Mouse (Mus musculus): ENCODE results near the gene Acap1. TPM values are rescaled to one million over a fixed set of nuclear protein-coding genes. Genes with fewer than 3 reads are reported as not detected.

The Acap1 gene
- polyA plus RNA-seq, 1 experiment, result 1.5 TPM

DNA sequence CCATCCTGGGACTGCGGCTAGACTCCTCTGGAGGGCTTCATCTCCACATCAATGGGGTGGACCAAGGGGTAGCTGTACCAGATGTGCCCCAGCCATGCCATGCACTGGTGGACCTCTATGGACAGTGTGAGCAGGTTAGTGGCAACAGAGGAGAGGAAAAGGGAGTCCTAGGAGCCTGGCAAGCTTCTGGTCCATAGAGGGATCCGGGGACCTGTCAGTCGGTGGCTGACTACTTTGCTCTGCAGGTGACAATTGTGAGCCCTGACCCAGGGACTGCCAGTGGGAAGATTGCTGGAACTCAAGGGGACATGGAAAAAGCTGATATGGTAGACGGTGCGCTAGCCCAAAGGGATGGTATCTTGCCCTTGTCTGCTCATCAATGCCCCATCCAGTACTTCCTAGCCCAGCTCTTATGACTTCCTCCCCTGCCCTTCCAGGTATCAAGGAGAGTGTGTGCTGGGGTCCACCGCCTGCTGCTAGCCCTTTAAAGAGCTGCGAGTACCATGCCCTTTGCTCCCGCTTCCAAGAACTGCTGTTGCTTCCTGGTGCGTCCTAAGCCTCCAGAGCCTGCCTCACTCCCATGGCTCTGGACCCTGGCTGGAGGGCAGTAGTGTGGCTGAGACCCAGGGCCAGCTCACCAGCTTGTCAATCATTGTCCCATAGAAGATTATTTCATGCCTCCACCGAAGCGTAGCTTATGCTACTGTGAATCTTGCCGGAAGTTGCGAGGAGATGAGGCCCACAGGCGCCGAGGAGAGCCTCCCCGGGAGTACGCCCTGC is 15.6 kb upstream of the Acap1 start:
- Histone ChIP-seq H3K27ac (ENCODE audit: insufficient read depth, low read length) (no peak overlapping the region), H3K9ac (ENCODE audit: low read depth, poor library complexity, severe bottlenecking) (no peak overlapping the region), H3K36me3 (ENCODE audit: control insufficient read depth, insufficient read depth, low read length, poor library complexity, severe bottlenecking) (peaks cover 31% of the 10 kb centered on the region), H3K4me3 (ENCODE audit: low read depth, low read length) (no peak overlapping the region), H3K27me3 (ENCODE audit: control insufficient read depth, insufficient read depth, low read length, poor library complexity, severe bottlenecking) (no peaks in the 10 kb centered on the region), H3K9me3 (replicated peaks; ENCODE audit: control insufficient read depth, insufficient read depth, low read length, poor library complexity, severe bottlenecking) (no peaks in the 10 kb centered on the region), H3K4me1 (ENCODE audit: control insufficient read depth, insufficient read depth, low read length) (no peaks in the 10 kb centered on the region)
- no peak for TF ChIP-seq POLR2A (IDR thresholded peaks at IDR 0.05; ENCODE audit: insufficient read depth, low read length)
- TF ChIP-seq EP300 (IDR thresholded peaks at IDR 0.05; ENCODE audit: insufficient read depth, low read depth, low read length), result no peak
- TF ChIP-seq CTCF (IDR thresholded peaks at IDR 0.05; ENCODE audit: low read depth, low read length), result no peak

DNA sequence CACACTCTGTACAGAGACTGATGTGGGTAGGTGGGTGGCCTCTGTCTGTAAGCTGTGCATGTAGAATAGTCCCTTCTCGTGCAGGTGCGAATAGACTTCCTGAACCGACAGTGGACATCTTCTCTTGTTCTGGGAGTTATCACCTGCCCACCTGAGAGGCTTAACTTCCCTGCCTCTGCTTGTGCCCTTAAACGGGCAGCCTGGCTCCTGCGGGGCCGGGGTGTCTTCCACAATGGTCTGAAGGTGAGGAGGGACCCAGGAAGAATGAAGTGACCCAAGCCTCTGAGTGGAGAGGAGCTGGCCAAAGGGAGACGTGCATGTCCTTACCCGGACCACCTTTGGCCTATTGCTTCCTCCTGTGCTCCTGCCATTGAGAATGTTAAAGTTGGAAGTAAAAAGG is 14.8 kb upstream of the Acap1 start:
- Histone ChIP-seq H3K4me3 (ENCODE audit: low read depth, low read length) (no peak overlapping the region), H3K27ac (ENCODE audit: insufficient read depth, low read length) (no peak overlapping the region), H3K4me1 (ENCODE audit: control insufficient read depth, insufficient read depth, low read length) (no peaks in the 10 kb centered on the region), H3K9me3 (replicated peaks; ENCODE audit: control insufficient read depth, insufficient read depth, low read length, poor library complexity, severe bottlenecking) (no peaks in the 10 kb centered on the region), H3K9ac (ENCODE audit: low read depth, poor library complexity, severe bottlenecking) (no peak overlapping the region), H3K36me3 (ENCODE audit: control insufficient read depth, insufficient read depth, low read length, poor library complexity, severe bottlenecking) (peaks cover 35% of the 10 kb centered on the region), H3K27me3 (ENCODE audit: control insufficient read depth, insufficient read depth, low read length, poor library complexity, severe bottlenecking) (no peaks in the 10 kb centered on the region)
- TF ChIP-seq CTCF (IDR thresholded peaks at IDR 0.05; ENCODE audit: low read depth, low read length) (no peak), EP300 (IDR thresholded peaks at IDR 0.05; ENCODE audit: insufficient read depth, low read depth, low read length) (no peak), POLR2A (IDR thresholded peaks at IDR 0.05; ENCODE audit: insufficient read depth, low read length) (no peak)

DNA sequence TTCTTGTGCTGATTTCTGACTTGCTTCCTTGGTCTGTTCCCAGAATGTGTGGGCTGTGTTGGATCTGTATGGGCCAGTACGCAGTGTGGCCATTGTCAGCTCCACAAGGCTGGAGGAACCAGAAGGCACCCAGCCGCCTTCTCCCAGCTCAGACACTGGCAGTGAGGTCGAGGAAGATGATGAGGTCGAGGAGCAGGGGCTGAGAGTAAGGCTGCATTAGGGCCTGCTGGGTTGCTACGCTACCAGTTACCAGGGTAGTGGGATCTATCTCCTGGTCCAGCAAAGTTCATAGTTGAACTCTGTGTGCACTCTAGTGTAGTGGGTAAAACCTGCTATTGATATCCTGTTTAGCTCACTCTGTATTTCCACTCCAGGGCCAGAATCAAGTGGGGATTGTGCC is 13.8 kb upstream of the Acap1 start:
- Histone ChIP-seq H3K4me3 (ENCODE audit: low read depth, low read length) (no peak overlapping the region), H3K36me3 (ENCODE audit: control insufficient read depth, insufficient read depth, low read length, poor library complexity, severe bottlenecking) (peaks cover 37% of the 10 kb centered on the region), H3K9ac (ENCODE audit: low read depth, poor library complexity, severe bottlenecking) (no peak overlapping the region), H3K9me3 (replicated peaks; ENCODE audit: control insufficient read depth, insufficient read depth, low read length, poor library complexity, severe bottlenecking) (no peaks in the 10 kb centered on the region), H3K4me1 (ENCODE audit: control insufficient read depth, insufficient read depth, low read length) (no peaks in the 10 kb centered on the region), H3K27me3 (ENCODE audit: control insufficient read depth, insufficient read depth, low read length, poor library complexity, severe bottlenecking) (no peaks in the 10 kb centered on the region), H3K27ac (ENCODE audit: insufficient read depth, low read length) (no peak overlapping the region)
- TF ChIP-seq POLR2A (IDR thresholded peaks at IDR 0.05; ENCODE audit: insufficient read depth, low read length), result no peak
- no peak for TF ChIP-seq CTCF (IDR thresholded peaks at IDR 0.05; ENCODE audit: low read depth, low read length)
- TF ChIP-seq EP300 (IDR thresholded peaks at IDR 0.05; ENCODE audit: insufficient read depth, low read depth, low read length), result no peak

DNA sequence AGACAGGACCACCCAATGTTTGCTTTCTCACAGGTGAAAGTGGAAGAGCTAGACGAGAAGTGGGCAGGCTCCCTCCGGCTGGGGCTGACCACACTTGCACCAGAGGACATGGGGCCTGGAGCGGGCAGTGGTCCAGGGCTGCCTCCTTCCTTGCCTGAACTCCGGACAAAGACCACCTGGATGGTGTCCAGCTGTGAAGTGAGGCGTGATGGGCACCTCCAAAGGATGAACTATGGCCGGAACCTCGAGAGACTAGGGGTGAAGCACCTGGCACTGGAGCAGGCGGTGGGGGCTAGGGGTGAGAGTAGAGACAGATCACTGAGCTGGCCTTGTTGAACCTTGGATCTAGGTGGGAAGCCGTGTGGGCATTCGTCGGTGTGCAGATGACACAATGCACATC is 13.3 kb upstream of the Acap1 start:
- Histone ChIP-seq H3K9me3 (replicated peaks; ENCODE audit: control insufficient read depth, insufficient read depth, low read length, poor library complexity, severe bottlenecking) (no peaks in the 10 kb centered on the region), H3K4me3 (ENCODE audit: low read depth, low read length) (no peak overlapping the region), H3K27ac (ENCODE audit: insufficient read depth, low read length) (no peak overlapping the region), H3K27me3 (ENCODE audit: control insufficient read depth, insufficient read depth, low read length, poor library complexity, severe bottlenecking) (no peaks in the 10 kb centered on the region), H3K36me3 (ENCODE audit: control insufficient read depth, insufficient read depth, low read length, poor library complexity, severe bottlenecking) (peaks cover 42% of the 10 kb centered on the region), H3K9ac (ENCODE audit: low read depth, poor library complexity, severe bottlenecking) (no peak overlapping the region), H3K4me1 (ENCODE audit: control insufficient read depth, insufficient read depth, low read length) (no peaks in the 10 kb centered on the region)
- TF ChIP-seq POLR2A (IDR thresholded peaks at IDR 0.05; ENCODE audit: insufficient read depth, low read length) (no peak), CTCF (IDR thresholded peaks at IDR 0.05; ENCODE audit: low read depth, low read length) (no peak), EP300 (IDR thresholded peaks at IDR 0.05; ENCODE audit: insufficient read depth, low read depth, low read length) (no peak)

DNA sequence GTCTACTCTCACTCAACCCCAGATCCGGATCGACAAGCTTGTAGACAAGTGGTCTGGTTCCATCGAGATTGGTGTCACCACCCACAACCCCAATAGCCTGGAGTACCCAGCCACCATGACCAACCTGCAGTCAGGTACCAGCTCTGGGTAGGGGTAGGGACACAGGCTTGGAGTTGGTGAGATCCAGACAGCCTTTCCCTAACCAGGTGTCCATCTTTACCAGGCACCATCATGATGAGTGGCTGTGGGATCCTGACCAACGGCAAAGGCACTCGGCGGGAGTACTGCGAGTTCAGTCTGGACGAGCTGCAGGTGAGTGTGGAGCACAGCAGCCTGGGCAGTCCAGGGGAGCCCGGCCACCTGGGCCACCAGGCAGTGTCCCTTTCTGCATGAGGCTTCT is 9.0 kb upstream of the Acap1 start:
- H3K9ac ChIP-seq (ENCODE audit: low read depth, poor library complexity, severe bottlenecking), result no peak overlapping the region
- no peak overlapping the region for H3K4me3 ChIP-seq (ENCODE audit: low read depth, low read length)
- no peaks in the 10 kb centered on the region for H3K9me3 ChIP-seq (replicated peaks; ENCODE audit: control insufficient read depth, insufficient read depth, low read length, poor library complexity, severe bottlenecking)
- no peaks in the 10 kb centered on the region for H3K4me1 ChIP-seq (ENCODE audit: control insufficient read depth, insufficient read depth, low read length)
- peaks cover 34% of the 10 kb centered on the region for H3K36me3 ChIP-seq (ENCODE audit: control insufficient read depth, insufficient read depth, low read length, poor library complexity, severe bottlenecking)
- no peaks in the 10 kb centered on the region for H3K27me3 ChIP-seq (ENCODE audit: control insufficient read depth, insufficient read depth, low read length, poor library complexity, severe bottlenecking)
- no peak overlapping the region for H3K27ac ChIP-seq (ENCODE audit: insufficient read depth, low read length)
- TF ChIP-seq POLR2A (IDR thresholded peaks at IDR 0.05; ENCODE audit: insufficient read depth, low read length) (no peak), CTCF (IDR thresholded peaks at IDR 0.05; ENCODE audit: low read depth, low read length) (no peak), EP300 (IDR thresholded peaks at IDR 0.05; ENCODE audit: insufficient read depth, low read depth, low read length) (no peak)

DNA sequence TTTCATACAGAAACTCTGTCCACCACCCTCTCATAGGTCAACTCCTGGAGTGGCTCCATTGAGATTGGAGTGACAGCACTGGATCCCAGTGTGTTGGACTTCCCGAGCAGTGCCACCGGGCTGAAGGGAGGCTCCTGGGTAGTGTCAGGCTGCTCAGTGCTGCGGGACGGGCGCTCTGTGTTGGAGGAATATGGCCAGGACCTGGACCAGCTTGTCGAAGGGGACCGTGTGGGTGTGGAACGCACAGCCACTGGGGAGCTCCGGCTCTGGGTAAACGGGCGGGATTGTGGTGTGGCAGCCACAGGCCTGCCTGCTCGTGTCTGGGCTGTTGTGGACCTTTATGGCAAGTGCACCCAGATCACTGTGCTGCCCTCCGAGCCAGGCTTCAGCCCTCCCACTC is 7.6 kb upstream of the Acap1 start:
- peak overlapping the region; percentile 84; the same call in 1 of the 2 replicates for H3K9ac ChIP-seq (ENCODE audit: low read depth, poor library complexity, severe bottlenecking)
- TF ChIP-seq POLR2A (IDR thresholded peaks at IDR 0.05; ENCODE audit: insufficient read depth, low read length) (no peak), EP300 (IDR thresholded peaks at IDR 0.05; ENCODE audit: insufficient read depth, low read depth, low read length) (no peak), CTCF (IDR thresholded peaks at IDR 0.05; ENCODE audit: low read depth, low read length) (no peak)
- no peaks in the 10 kb centered on the region for H3K4me1 ChIP-seq (ENCODE audit: control insufficient read depth, insufficient read depth, low read length)
- H3K27me3 ChIP-seq (ENCODE audit: control insufficient read depth, insufficient read depth, low read length, poor library complexity, severe bottlenecking), result no peaks in the 10 kb centered on the region
- no peaks in the 10 kb centered on the region for H3K9me3 ChIP-seq (replicated peaks; ENCODE audit: control insufficient read depth, insufficient read depth, low read length, poor library complexity, severe bottlenecking)
- H3K4me3 ChIP-seq (ENCODE audit: low read depth, low read length), result no peak overlapping the region
- peaks cover 23% of the 10 kb centered on the region for H3K36me3 ChIP-seq (ENCODE audit: control insufficient read depth, insufficient read depth, low read length, poor library complexity, severe bottlenecking)
- H3K27ac ChIP-seq (ENCODE audit: insufficient read depth, low read length), result no peak overlapping the region

Measured in ES-Bruce4 (cell line).